Mouse (Mus musculus) myocyte (in vitro differentiated cells): ENCODE measurements around the gene Hspb7. TPM values are rescaled to one million over a fixed set of nuclear protein-coding genes. Genes with fewer than 3 reads are reported as not detected.

Experiments
- H3K27me3 ChIP-seq: one replicate; pipeline ENCODE4 v1.6.1; 2011; ENCODE audit not compliant: control insufficient read depth, insufficient read depth, insufficient read length
- H3K36me3 ChIP-seq: one replicate; pipeline ENCODE4 v1.6.1; 2011; ENCODE audit not compliant: control insufficient read depth, insufficient read depth
- H3K4me2 ChIP-seq: one replicate; pipeline ENCODE4 v1.6.1; 2011; ENCODE audit warnings: low read depth, control low read depth
- H3K4me3 ChIP-seq: one replicate; pipeline ENCODE4 v1.5.1; 2011; ENCODE audit warnings: mild to moderate bottlenecking, control low read depth, moderate library complexity
- H3K79me2 ChIP-seq: one replicate; pipeline ENCODE4 v1.6.1; 2011; ENCODE audit not compliant: control insufficient read depth, insufficient read depth
- H3ac ChIP-seq: one replicate; pipeline ENCODE4 v1.6.1; 2011; ENCODE audit not compliant: control insufficient read depth, insufficient read length
- CEBPB ChIP-seq: IDR thresholded peaks from 2 replicates; pipeline ENCODE4 v1.6.1; 2011; ENCODE audit warnings: mild to moderate bottlenecking, moderate library complexity; ENCODE audit not compliant: poor library complexity, insufficient read depth, severe bottlenecking
- E2F4 ChIP-seq: IDR thresholded peaks from one replicate; pipeline ENCODE4 v1.6.1; 2011; ENCODE audit warnings: mild to moderate bottlenecking, control low read depth, moderate library complexity; ENCODE audit not compliant: insufficient read depth
- MAX ChIP-seq: IDR thresholded peaks from one replicate; pipeline ENCODE4 v1.6.1; 2011; ENCODE audit warnings: low read depth, mild to moderate bottlenecking, control low read depth
- MYOD1 ChIP-seq, 3 experiments: IDR thresholded peaks; one replicate each; pipeline ENCODE4 v1.6.1; 2011; ENCODE audit warnings: control low read depth in 2 of 3, low read depth in 2 of 3, mild to moderate bottlenecking in 2 of 3, moderate library complexity in 1 of 3; ENCODE audit not compliant: insufficient read length in 2 of 3, control insufficient read depth in 1 of 3
- MYOG ChIP-seq, 3 experiments: IDR thresholded peaks; one replicate each; pipeline ENCODE4 v1.6.1; 2011; ENCODE audit warnings: control low read depth in 2 of 3, low read depth in 2 of 3, mild to moderate bottlenecking in 2 of 3; ENCODE audit not compliant: insufficient read length in 2 of 3, control insufficient read depth in 1 of 3, insufficient read depth in 1 of 3
- POLR2A ChIP-seq: IDR thresholded peaks from one replicate; pipeline ENCODE4 v1.6.1; 2011; ENCODE audit warnings: low read depth, mild to moderate bottlenecking, control low read depth, moderate library complexity; ENCODE audit not compliant: insufficient read length
- POLR2AphosphoS2 ChIP-seq: IDR thresholded peaks from one replicate; pipeline ENCODE4 v1.6.1; 2011; ENCODE audit warnings: low read depth, control low read depth; ENCODE audit not compliant: insufficient read length
- REST ChIP-seq: IDR thresholded peaks from one replicate; pipeline ENCODE4 v1.6.1; 2011; ENCODE audit warnings: mild to moderate bottlenecking, control low read depth, moderate library complexity; ENCODE audit not compliant: insufficient read depth, insufficient read length
- SRF ChIP-seq: IDR thresholded peaks from one replicate; pipeline ENCODE4 v1.6.1; 2011; ENCODE audit warnings: low read depth; ENCODE audit not compliant: control insufficient read depth, insufficient read length
- TCF12 ChIP-seq: IDR thresholded peaks from one replicate; pipeline ENCODE4 v1.6.1; 2011; ENCODE audit warnings: mild to moderate bottlenecking, control low read depth; ENCODE audit not compliant: poor library complexity, insufficient read depth, severe bottlenecking
- TCF3 ChIP-seq: IDR thresholded peaks from one replicate; pipeline ENCODE4 v1.6.1; 2011; ENCODE audit warnings: low read depth, control low read depth; ENCODE audit not compliant: insufficient read length
- USF1 ChIP-seq: IDR thresholded peaks from one replicate; pipeline ENCODE4 v1.6.1; 2011; ENCODE audit warnings: low read depth, mild to moderate bottlenecking, control low read depth, moderate library complexity
- polyA plus RNA-seq: library from polyadenylated mRNA; unstranded; fragments of >200 nt; fragmentation: generic; extraction: Trizol; gene quantifications from one replicate; pipeline ENCODE4 v1.2.1, GENCODE M21; 2012; ENCODE audit warnings: missing spikeins

Gene Hspb7
- polyA plus RNA-seq, 1 experiment: 31.1 TPM

GRCm38 (mm10) chr4:141454581-141455350, 34.2 kb downstream of the Hspb7 start:
- TF ChIP-seq MYOG (IDR thresholded peaks at IDR 0.05; ENCODE audit: control insufficient read depth in 1 of 3, insufficient read depth in 1 of 3, insufficient read length in 2 of 3, low read depth in 2 of 3): peak; percentile 45 to 89 (median 84)
- TF ChIP-seq REST: no peak
- TF ChIP-seq MYOD1 (IDR thresholded peaks at IDR 0.05; ENCODE audit: control insufficient read depth in 1 of 3, insufficient read length in 2 of 3, low read depth in 2 of 3): peak in 2 of 3 experiments; percentile 79 to 81
- H3ac ChIP-seq: no peak overlapping the region
- H3K36me3 ChIP-seq: peaks cover 8% of the 10 kb centered on the region
- peak overlapping the region; percentile 61 for H3K4me2 ChIP-seq
- no peak overlapping the region for H3K4me3 ChIP-seq
- H3K27me3 ChIP-seq: no peaks in the 10 kb centered on the region
- H3K79me2 ChIP-seq: peaks cover 41% of the 10 kb centered on the region

- H3K36me3 ChIP-seq: peaks cover 8% of the 10 kb centered on the region
- no peak overlapping the region for H3K4me3 ChIP-seq
- H3K4me2 ChIP-seq: peak overlapping the region; percentile 61
- H3K27me3 ChIP-seq: no peaks in the 10 kb centered on the region
- H3ac ChIP-seq: no peak overlapping the region
- H3K79me2 ChIP-seq: peaks cover 48% of the 10 kb centered on the region
- no peak for TF ChIP-seq MYOD1 (IDR thresholded peaks at IDR 0.05; ENCODE audit: control insufficient read depth in 1 of 3, insufficient read length in 2 of 3, low read depth in 2 of 3)
- no peak for TF ChIP-seq MYOG (IDR thresholded peaks at IDR 0.05; ENCODE audit: control insufficient read depth in 1 of 3, insufficient read depth in 1 of 3, insufficient read length in 2 of 3, low read depth in 2 of 3)
- no peak for TF ChIP-seq POLR2A
- TF ChIP-seq USF1: no peak
- no peak for TF ChIP-seq CEBPB
- no peak for TF ChIP-seq TCF12
- no peak for TF ChIP-seq SRF
- TF ChIP-seq MAX: no peak
- TF ChIP-seq REST: no peak
- no peak for TF ChIP-seq POLR2AphosphoS2
- no peak for TF ChIP-seq TCF3
- TF ChIP-seq E2F4: no peak
These were observed 34.9 kb downstream of the Hspb7 start for GRCm38 (mm10) chr4:141455526-141455925.

GRCm38 (mm10) chr4:141456193-141456938, 35.8 kb downstream of the Hspb7 start:
- H3K4me2 ChIP-seq: no peak overlapping the region
- H3K27me3 ChIP-seq: no peaks in the 10 kb centered on the region
- H3ac ChIP-seq: no peak overlapping the region
- peaks cover 8% of the 10 kb centered on the region for H3K36me3 ChIP-seq
- H3K4me3 ChIP-seq: no peak overlapping the region
- peaks cover 44% of the 10 kb centered on the region for H3K79me2 ChIP-seq
- TF ChIP-seq USF1: no peak
- no peak for TF ChIP-seq E2F4
- no peak for TF ChIP-seq REST
- no peak for TF ChIP-seq MYOG (IDR thresholded peaks at IDR 0.05; ENCODE audit: control insufficient read depth in 1 of 3, insufficient read depth in 1 of 3, insufficient read length in 2 of 3, low read depth in 2 of 3)
- TF ChIP-seq SRF: no peak
- no peak for TF ChIP-seq CEBPB
- no peak for TF ChIP-seq MYOD1 (IDR thresholded peaks at IDR 0.05; ENCODE audit: control insufficient read depth in 1 of 3, insufficient read length in 2 of 3, low read depth in 2 of 3)
- no peak for TF ChIP-seq MAX
- TF ChIP-seq POLR2AphosphoS2: no peak
- no peak for TF ChIP-seq POLR2A
- TF ChIP-seq TCF12: no peak
- no peak for TF ChIP-seq TCF3

GRCm38 (mm10) chr4:141458236-141458635, 37.7 kb downstream of the Hspb7 start:
- no peak overlapping the region for H3K4me2 ChIP-seq
- H3ac ChIP-seq: no peak overlapping the region
- peak in 2 of 3 experiments; percentile 2 to 29 for TF ChIP-seq MYOD1 (IDR thresholded peaks at IDR 0.05; ENCODE audit: control insufficient read depth in 1 of 3, insufficient read length in 2 of 3, low read depth in 2 of 3)
- TF ChIP-seq TCF3: no peak
- no peak for TF ChIP-seq E2F4
- TF ChIP-seq POLR2A: no peak
- TF ChIP-seq POLR2AphosphoS2: no peak
- H3K36me3 ChIP-seq: peaks cover 6% of the 10 kb centered on the region
- no peaks in the 10 kb centered on the region for H3K27me3 ChIP-seq
- peaks cover 29% of the 10 kb centered on the region for H3K79me2 ChIP-seq
- no peak overlapping the region for H3K4me3 ChIP-seq

- Histone ChIP-seq H3K4me3 (no peak overlapping the region), H3K27me3 (no peaks in the 10 kb centered on the region), H3K4me2 (no peak overlapping the region), H3ac (no peak overlapping the region), H3K36me3 (peaks cover 6% of the 10 kb centered on the region), H3K79me2 (peaks cover 29% of the 10 kb centered on the region)
- no peak for TF ChIP-seq USF1
- TF ChIP-seq MYOD1 (IDR thresholded peaks at IDR 0.05; ENCODE audit: control insufficient read depth in 1 of 3, insufficient read length in 2 of 3, low read depth in 2 of 3): no peak
- TF ChIP-seq MYOG (IDR thresholded peaks at IDR 0.05; ENCODE audit: control insufficient read depth in 1 of 3, insufficient read depth in 1 of 3, insufficient read length in 2 of 3, low read depth in 2 of 3): no peak
- TF ChIP-seq SRF: no peak
- no peak for TF ChIP-seq POLR2A
- no peak for TF ChIP-seq MAX
- no peak for TF ChIP-seq POLR2AphosphoS2
- TF ChIP-seq TCF3: no peak
- TF ChIP-seq CEBPB: no peak
- no peak for TF ChIP-seq TCF12
- no peak for TF ChIP-seq REST
- no peak for TF ChIP-seq E2F4
These were observed 38.3 kb downstream of the Hspb7 start for GRCm38 (mm10) chr4:141458888-141459287.
